Comparison of ENCODE assay signal across 8 mouse cellular contexts in genomic region chr5:111422058-111422800, GRCm38 (mm10). TPM values are rescaled to one million over a fixed set of nuclear protein-coding genes. Genes with fewer than 3 reads are reported as not detected.
A peak's percentile ranks its signal among the peaks of the same experiment; 100 is the strongest.
DNase-seq lines count a peak whose midpoint lies in the region; ATAC-seq and TF ChIP-seq lines count a peak whose summit lies in the region.

No protein-coding gene starts in this region.

- intact Hi-C loops in left cerebral cortex, adult 2 months (cut with DNase I), result loop anchor here (2.0 kb wide), 1 partner anchor 93 kb away; no protein-coding TSS in a partner anchor

- ATAC-seq in hindbrain, embryonic 15.5 days (ENCODE audit: low FRiP score, low read depth), result no peak
- no peak for ATAC-seq in midbrain, postnatal 0 days (ENCODE audit: low FRiP score)
- ATAC-seq in cerebellum, adult (ENCODE audit: insufficient number of reproducible peaks, low FRiP score, low TSS enrichment), result no peak

- TF ChIP-seq CTCF in left cerebral cortex, adult 2 months (IDR thresholded peaks at IDR 0.05), result no peak
- TF ChIP-seq CTCF in embryonic fibroblast, embryonic 13.5 days (IDR thresholded peaks at IDR 0.05; ENCODE audit: borderline replicate concordance, insufficient read depth, low read length), result no peak
- TF ChIP-seq CTCF in midbrain, postnatal 0 days (IDR thresholded peaks at IDR 0.05), result no peak

- no peaks in the 10 kb centered on the region for H3K27me3 ChIP-seq in hindbrain, embryonic 15.5 days
- H3K27me3 ChIP-seq in midbrain, postnatal 0 days (ENCODE audit: insufficient read depth, low read length), result no peaks in the 10 kb centered on the region

- DNase-seq in left cerebral cortex, adult 2 months (ENCODE audit: extremely low spot score in 1 of 2, low spot score in 2 of 2), result no peak
- no peak for DNase-seq in left cerebral cortex, adult 11 months (ENCODE audit: low spot score)
- DNase-seq in midbrain, postnatal 0 days (ENCODE audit: low spot score), result no peak
- no peak for DNase-seq in adrenal gland, postnatal 14 days
- no peak for DNase-seq in adrenal gland, postnatal 25 days

- peak; percentile 44 for TF ChIP-seq POLR2A in embryonic fibroblast, embryonic 13.5 days (IDR thresholded peaks at IDR 0.05; ENCODE audit: low read depth, low read length)

- 19% methylated on average over 8 of the region's 8 CpGs for WGBS in hindbrain, embryonic 15.5 days
- 24% methylated on average over 8 of the region's 8 CpGs for WGBS in midbrain, postnatal 0 days

- H3K4me3 ChIP-seq in left cerebral cortex, adult 2 months, result peak overlapping the region; percentile 89
- peak overlapping the region; percentile 59 for H3K4me3 ChIP-seq in embryonic fibroblast, embryonic 13.5 days (ENCODE audit: insufficient read depth, low read length)
- peak overlapping the region; percentile 92 for H3K4me3 ChIP-seq in hindbrain, embryonic 15.5 days
- H3K4me3 ChIP-seq in midbrain, postnatal 0 days (ENCODE audit: low read depth, low read length), result peak overlapping the region; percentile 90

- H3K27ac ChIP-seq in left cerebral cortex, adult 2 months, result peak overlapping the region; percentile 90
- no peak overlapping the region for H3K27ac ChIP-seq in embryonic fibroblast, embryonic 13.5 days (ENCODE audit: insufficient read depth, low read length)
- H3K27ac ChIP-seq in hindbrain, embryonic 15.5 days (replicated peaks), result peak overlapping the region; percentile 91
- peak overlapping the region; percentile 90; the same call in 1 of the 2 replicates for H3K27ac ChIP-seq in midbrain, postnatal 0 days (ENCODE audit: low read depth, low read length)

- peaks cover 2% of the 10 kb centered on the region; the same call in 1 of the 2 replicates for H3K4me1 ChIP-seq in embryonic fibroblast, embryonic 13.5 days (ENCODE audit: control insufficient read depth, insufficient read depth, low read length)
- H3K4me1 ChIP-seq in hindbrain, embryonic 15.5 days (replicated peaks), result peaks cover 84% of the 10 kb centered on the region
- H3K4me1 ChIP-seq in midbrain, postnatal 0 days (ENCODE audit: insufficient read depth, low read length), result peaks cover 10% of the 10 kb centered on the region

- no peaks in the 10 kb centered on the region for H3K9me3 ChIP-seq in hindbrain, embryonic 15.5 days
- H3K9me3 ChIP-seq in midbrain, postnatal 0 days (ENCODE audit: low read length), result no peaks in the 10 kb centered on the region

- H3K4me2 ChIP-seq in hindbrain, embryonic 15.5 days, result peak overlapping the region; percentile 88
- peak overlapping the region; percentile 92 for H3K4me2 ChIP-seq in midbrain, postnatal 0 days (ENCODE audit: low read depth, low read length, poor library complexity, severe bottlenecking)

- no peaks in the 10 kb centered on the region for H3K36me3 ChIP-seq in hindbrain, embryonic 15.5 days
- peaks cover 11% of the 10 kb centered on the region; the same call in 1 of the 2 replicates for H3K36me3 ChIP-seq in midbrain, postnatal 0 days (ENCODE audit: insufficient read depth, low read length)

- peak overlapping the region; percentile 77 for H3K9ac ChIP-seq in hindbrain, embryonic 15.5 days
- peak overlapping the region; percentile 91 for H3K9ac ChIP-seq in midbrain, postnatal 0 days (replicated peaks; ENCODE audit: low read length, poor library complexity, severe bottlenecking)

RNA-seq across cellular contexts. Expression of gene Mn1, which starts 5.1 kb away (rescaled TPM):
- 10 to 100 TPM; 61.9 to 76.6 TPM for total RNA-seq in left cerebral cortex, adult 2 months (2021)
- 18.9 and 21.7 TPM in 2 replicates for polyA plus RNA-seq in embryonic fibroblast, embryonic 13.5 days (2011; ENCODE audit: insufficient read length, low read depth, missing spikeins)
- polyA plus RNA-seq in hindbrain, embryonic 15.5 days (2015; fragmentation: Nextera tagmentation; extraction: Ambion mirVana), result 38.7 and 40.3 TPM in 2 replicates
- total RNA-seq in midbrain, postnatal 0 days (2014; rRNA removed), result 112 and 139 TPM in 2 replicates
- polyA plus RNA-seq in midbrain, postnatal 0 days (2015; fragmentation: Nextera tagmentation; extraction: Ambion mirVana), result 49.6 and 49.8 TPM in 2 replicates
- 4.6 and 5.1 TPM in 2 replicates for total RNA-seq in adrenal gland, postnatal 14 days (2021)
- 2.3 and 4.9 TPM in 2 replicates for total RNA-seq in adrenal gland, postnatal 25 days (2021)

Comparison
In these comparisons a context has a peak if more than half of its experiments do, and no peak if none do; other contexts are left out.
1. RNA of gene Mn1, which starts 5.1 kb away (total RNA-seq): 112 to 139 TPM in midbrain, postnatal 0 days and 61.9 to 76.6 TPM in left cerebral cortex, adult 2 months; 2.3 to 4.9 TPM in adrenal gland, postnatal 25 days and 4.6 to 5.1 TPM in adrenal gland, postnatal 14 days; every median in the first group is over 10 times any median in the second.
2. Peak in every context shown above with its lines, with median percentiles within 50 percentile points of each other: H3K4me3 ChIP-seq.